Mouse (Mus musculus) brain, adult 2 months (tissue): Measurements from ENCODE around the gene Serinc4.

Experiments
- DNase-seq: peaks from one replicate; pipeline ENCODE4 v3.0.0; 2011; ENCODE audit warnings: low read depth, low spot score

Gene Serinc4

GRCm38 (mm10) chr2:121396624-121397023 is 60.0 kb downstream of the Serinc4 start:
- DNase-seq, result peak; percentile 95
